Mouse (Mus musculus) WW6 (cell line): Measurements from ENCODE around the gene Mocs2.

Experiments
- DNase-seq: peaks from one replicate; pipeline ENCODE4 v3.0.0-alpha.2; 2013; ENCODE audit warnings: low read depth, low spot score

Gene Mocs2

GRCm38 (mm10) chr13:114817751-114818360, at the start of gene Mocs2:
Gene Mocs2, plus strand, starts transcription at chr13:114818236.
- DNase-seq: peak; percentile 76

GRCm38 (mm10) chr13:114791511-114791910, 26.5 kb upstream of the Mocs2 start:
- DNase-seq: no peak

GRCm38 (mm10) chr13:114793250-114794030, 24.6 kb upstream of the Mocs2 start:
- DNase-seq: no peak

- no peak for DNase-seq
Observed at GRCm38 (mm10) chr13:114801857-114802256, 16.2 kb upstream of the Mocs2 start.

- no peak for DNase-seq
Observed at GRCm38 (mm10) chr13:114802971-114803370, 15.1 kb upstream of the Mocs2 start.

- DNase-seq: no peak
Observed at GRCm38 (mm10) chr13:114809624-114810210, 8.3 kb upstream of the Mocs2 start.

GRCm38 (mm10) chr13:114818513-114818912, 477 bp downstream of the Mocs2 start:
- DNase-seq: no peak

GRCm38 (mm10) chr13:114822871-114823270, 4.8 kb downstream of the Mocs2 start:
- DNase-seq: no peak

- no peak for DNase-seq
Observed at GRCm38 (mm10) chr13:114825377-114825855, 7.4 kb downstream of the Mocs2 start.

GRCm38 (mm10) chr13:114831367-114831833, 13.4 kb downstream of the Mocs2 start:
- no peak for DNase-seq

GRCm38 (mm10) chr13:114832761-114833160, 14.7 kb downstream of the Mocs2 start:
- no peak for DNase-seq

- DNase-seq: no peak
Observed at GRCm38 (mm10) chr13:114833351-114833750, 15.3 kb downstream of the Mocs2 start.

- no peak for DNase-seq
Observed at GRCm38 (mm10) chr13:114834580-114834979, 16.5 kb downstream of the Mocs2 start.

- no peak for DNase-seq
Observed at GRCm38 (mm10) chr13:114837061-114837460, 19.0 kb downstream of the Mocs2 start.

- DNase-seq: no peak
Observed at GRCm38 (mm10) chr13:114838535-114838990, 20.5 kb downstream of the Mocs2 start.

GRCm38 (mm10) chr13:114839098-114839497, 21.1 kb downstream of the Mocs2 start:
- DNase-seq: no peak

- no peak for DNase-seq
Observed at GRCm38 (mm10) chr13:114840545-114840944, 22.5 kb downstream of the Mocs2 start.

- DNase-seq: no peak
Observed at GRCm38 (mm10) chr13:114843318-114843717, 25.3 kb downstream of the Mocs2 start.

GRCm38 (mm10) chr13:114845804-114846203, 27.8 kb downstream of the Mocs2 start:
- no peak for DNase-seq

GRCm38 (mm10) chr13:114848945-114849344, 30.9 kb downstream of the Mocs2 start:
- DNase-seq: no peak

GRCm38 (mm10) chr13:114852264-114853111, 34.5 kb downstream of the Mocs2 start:
- DNase-seq: no peak
